Comparison of ENCODE assay signal across 21 mouse cellular contexts in the genomic region with DNA sequence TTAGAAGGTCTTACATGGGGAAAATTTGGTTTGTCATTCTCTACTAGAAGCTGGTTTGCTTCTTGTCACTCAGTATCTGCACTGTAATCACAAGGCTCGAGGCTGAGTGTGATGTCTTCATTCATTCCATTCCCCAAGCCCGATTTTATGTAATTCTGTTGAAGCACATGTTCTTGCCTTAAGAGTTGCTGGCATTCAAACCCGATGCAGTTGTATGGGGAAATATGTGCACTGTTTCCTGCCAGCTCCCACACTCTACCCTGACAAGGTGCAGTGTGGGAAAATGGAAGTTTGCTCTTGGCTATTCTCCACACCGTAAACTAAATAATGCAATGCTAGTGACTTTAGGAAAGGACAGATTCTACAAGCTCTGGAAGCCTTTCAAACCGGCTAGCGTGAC. TPM values are rescaled to one million over a fixed set of nuclear protein-coding genes. Genes with fewer than 3 reads are reported as not detected.
DNase-seq lines count a peak whose midpoint lies in the region; ATAC-seq and TF ChIP-seq lines count a peak whose summit lies in the region.
"Had no signal": no experiment of that assay in that cellular context is flagged by ENCODE, and none has a peak within 500 bp of the region (broad histone marks: within the 10 kb centered on the region; RNA-seq: fewer than 3 reads in every experiment).

No protein-coding gene starts in this region.

- no peak overlapping the region for H3K4me2 ChIP-seq in forebrain, embryonic 15.5 days (replicated peaks)
- no peak overlapping the region for H3K4me2 ChIP-seq in forebrain, embryonic 14.5 days (ENCODE audit: low read length)
- H3K4me2 ChIP-seq: hindbrain, embryonic 14.5 days; limb, embryonic 12.5 days; liver, embryonic 11.5 days; midbrain, embryonic 12.5 days had no signal

- no peaks in the 10 kb centered on the region for H3K36me3 ChIP-seq in forebrain, embryonic 15.5 days
- H3K36me3 ChIP-seq in forebrain, embryonic 14.5 days (ENCODE audit: control insufficient read depth, insufficient read depth, low read length): no peaks in the 10 kb centered on the region
- H3K36me3 ChIP-seq: embryonic facial prominence, embryonic 10.5 days; limb, embryonic 12.5 days; midbrain, embryonic 12.5 days had no signal

- H3K27ac ChIP-seq in forebrain, embryonic 15.5 days (replicated peaks): 0 out of 2 replicates have a peak overlapping the region, but pooled peaks have one; percentile 8
- no peak overlapping the region for H3K27ac ChIP-seq in forebrain, embryonic 14.5 days (ENCODE audit: low read depth, low read length)
- H3K27ac ChIP-seq in left cerebral cortex, adult 2 months: peak overlapping the region; percentile 63
- peak overlapping the region; percentile 81 for H3K27ac ChIP-seq in layer of hippocampus, adult 2 months
- H3K27ac ChIP-seq: embryonic facial prominence, embryonic 10.5 days; hindbrain, embryonic 14.5 days; limb, embryonic 12.5 days; midbrain, embryonic 12.5 days had no signal

- DNase-seq in forebrain, embryonic 14.5 days (ENCODE audit: low spot score): no peak
- DNase-seq in left cerebral cortex, adult 2 months (ENCODE audit: extremely low spot score in 1 of 2, low spot score in 2 of 2): no peak
- no peak for DNase-seq in left cerebral cortex, postnatal 36 days (ENCODE audit: low spot score in 2 of 2)
- DNase-seq in layer of hippocampus, adult 2 months (ENCODE audit: low spot score in 2 of 2): peak; percentile 57 to 79
- DNase-seq in telencephalon, adult 2 months (ENCODE audit: low read depth, low spot score): peak; percentile 73
- no peak for DNase-seq in gastrocnemius, adult 8-10 months (ENCODE audit: low spot score in 2 of 2)
- DNase-seq: cerebellum, adult 9-11 months; gastrocnemius, postnatal 25 days; kidney, adult 18-20 months; liver, postnatal 0 days; lung, postnatal 10 days; thymus, postnatal 14 days had no signal

- H3K4me3 ChIP-seq in forebrain, embryonic 15.5 days: no peak overlapping the region
- no peak overlapping the region for H3K4me3 ChIP-seq in forebrain, embryonic 14.5 days (ENCODE audit: low read depth, low read length)
- H3K4me3 ChIP-seq in left cerebral cortex, adult 2 months: no peak overlapping the region
- no peak overlapping the region for H3K4me3 ChIP-seq in layer of hippocampus, adult 2 months
- H3K4me3 ChIP-seq: embryonic facial prominence, embryonic 10.5 days; limb, embryonic 12.5 days; midbrain, embryonic 12.5 days had no signal

- peaks cover 7% of the 10 kb centered on the region; the same call in 1 of the 2 replicates for H3K4me1 ChIP-seq in forebrain, embryonic 15.5 days
- no peaks in the 10 kb centered on the region for H3K4me1 ChIP-seq in forebrain, embryonic 14.5 days (ENCODE audit: control insufficient read depth, insufficient read depth, low read length)
- H3K4me1 ChIP-seq: embryonic facial prominence, embryonic 10.5 days; limb, embryonic 12.5 days; midbrain, embryonic 12.5 days had no signal

- ATAC-seq in forebrain, embryonic 15.5 days (replicated peaks): no peak; the same call in 1 of the 2 replicates
- no peak for ATAC-seq in forebrain, embryonic 14.5 days
- ATAC-seq: CD4-positive, CD25-positive, alpha-beta regulatory T cell, adult 4 months; inflammation-experienced regulatory T-cells, adult 6 months; liver, postnatal 0 days had no signal

- no peak overlapping the region for H3K9ac ChIP-seq in forebrain, embryonic 15.5 days (replicated peaks)
- H3K9ac ChIP-seq in forebrain, embryonic 14.5 days (ENCODE audit: low read length): no peak overlapping the region
- H3K9ac ChIP-seq: hindbrain, embryonic 14.5 days; limb, embryonic 12.5 days; liver, postnatal 0 days; midbrain, embryonic 12.5 days had no signal

- H3K9me3 ChIP-seq in forebrain, embryonic 15.5 days: no peaks in the 10 kb centered on the region
- no peaks in the 10 kb centered on the region for H3K9me3 ChIP-seq in forebrain, embryonic 14.5 days (replicated peaks; ENCODE audit: control insufficient read depth, low read length)
- H3K9me3 ChIP-seq: embryonic facial prominence, embryonic 10.5 days; limb, embryonic 12.5 days; midbrain, embryonic 12.5 days had no signal

- TF ChIP-seq CTCF in left cerebral cortex, adult 2 months (IDR thresholded peaks at IDR 0.05): no peak
- TF ChIP-seq CTCF in layer of hippocampus, adult 2 months (conservative IDR thresholded peaks at IDR 0.05): no peak

- WGBS in forebrain, embryonic 15.5 days: 79% methylated on average over 6 of the region's 6 CpGs
- 83% methylated on average over 6 of the region's 6 CpGs for WGBS in forebrain, embryonic 14.5 days

- H3K27me3 ChIP-seq in forebrain, embryonic 15.5 days: no peaks in the 10 kb centered on the region
- H3K27me3 ChIP-seq in forebrain, embryonic 14.5 days (replicated peaks; ENCODE audit: control insufficient read depth, insufficient read depth, low read length): no peaks in the 10 kb centered on the region
- H3K27me3 ChIP-seq: limb, embryonic 12.5 days; midbrain, embryonic 12.5 days had no signal

- intact Hi-C loops in left cerebral cortex, adult 2 months (cut with DNase I): no loop called here
- intact Hi-C loops in left cerebral cortex, postnatal 36 days (cut with DNase I): no loop called here

RNA-seq across cellular contexts. Expression of a gene that starts 37.4 kb away (rescaled TPM):
- 71.4 and 76.3 TPM in 2 replicates for polyA plus RNA-seq in forebrain, embryonic 15.5 days (2015; fragmentation: Nextera tagmentation; extraction: Ambion mirVana)
- 29.2 and 37.4 TPM in 2 replicates for polyA plus RNA-seq in forebrain, embryonic 14.5 days (2014; fragmentation: Nextera tagmentation; extraction: Ambion mirVana)
- 100 to 1,000 TPM; 762 to 763 TPM for total RNA-seq in left cerebral cortex, adult 2 months (2021)
- 100 to 1,000 TPM; 699 to 858 TPM for total RNA-seq in left cerebral cortex, postnatal 36 days (2021)
- total RNA-seq in layer of hippocampus, adult 2 months (2021): 100 to 1,000 TPM; 242 to 245 TPM
- 1 to 10 TPM; 4.6 to 6.0 (median 5.1) TPM for total RNA-seq in gastrocnemius, adult 8-10 months (2022)
- total RNA-seq: monocyte, adult 5-6 weeks had no signal

Comparison
In these comparisons a context has a peak if more than half of its experiments do, and no peak if none do; other contexts are left out.
1. DNase-seq: peak in layer of hippocampus, adult 2 months (2 of 2) and telencephalon, adult 2 months (single experiment); none in forebrain, embryonic 14.5 days (single experiment), left cerebral cortex, adult 2 months (0 of 2), left cerebral cortex, postnatal 36 days (0 of 2) and gastrocnemius, adult 8-10 months (0 of 2).
2. RNA of a gene that starts 37.4 kb away (total RNA-seq): 699 to 858 TPM in left cerebral cortex, postnatal 36 days, 762 to 763 TPM in left cerebral cortex, adult 2 months and 242 to 245 TPM in layer of hippocampus, adult 2 months; 4.6 to 6.0 TPM in gastrocnemius, adult 8-10 months; every median in the first group is over 10 times any median in the second.